Mouse (Mus musculus) ES-CJ7 (cell line): Measurements from ENCODE around the gene Gpc6.

Source experiments
- DNase-seq: peaks from one replicate; pipeline ENCODE4 v3.0.0; 2011; ENCODE audit warnings: low read depth, low spot score

Gpc6 gene

DNA sequence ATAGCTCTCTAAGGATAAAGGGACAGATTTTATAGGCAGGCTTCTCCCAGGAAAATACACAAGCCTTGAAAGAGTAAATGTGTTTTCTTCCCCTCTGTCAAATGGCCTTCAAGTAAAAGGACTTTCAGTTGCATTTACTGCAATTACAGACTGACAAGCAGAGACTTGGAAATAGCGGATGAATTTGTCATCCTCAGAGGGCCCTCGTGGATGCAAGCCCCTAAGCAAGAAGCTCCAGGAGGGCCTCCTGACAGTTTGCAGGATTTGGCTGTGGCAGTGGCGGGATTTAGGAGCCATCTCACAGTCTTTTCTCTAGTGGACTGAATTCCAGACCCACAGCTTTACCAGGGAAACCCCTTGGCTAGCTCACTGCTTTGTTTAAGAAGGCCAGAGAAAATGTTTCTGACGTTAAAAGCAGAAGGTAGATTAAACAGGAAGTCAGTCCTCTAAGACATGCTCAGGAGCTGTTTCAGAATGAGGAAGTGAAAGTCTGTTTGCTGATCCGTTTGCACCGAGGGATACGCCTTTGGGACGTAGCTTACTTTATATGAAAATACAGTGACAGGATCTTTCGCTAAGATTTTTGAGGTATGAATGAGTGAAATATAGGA, 700.1 kb downstream of the Gpc6 start:
- no peak for DNase-seq

- no peak for DNase-seq
These were observed 709.3 kb downstream of the Gpc6 start for GRCm38 (mm10) chr14:117634238-117634940.

GRCm38 (mm10) chr14:117641853-117642252, 716.7 kb downstream of the Gpc6 start:
- no peak for DNase-seq

GRCm38 (mm10) chr14:117643069-117643468, 718.0 kb downstream of the Gpc6 start:
- no peak for DNase-seq

- no peak for DNase-seq
These were observed 723.3 kb downstream of the Gpc6 start for GRCm38 (mm10) chr14:117648199-117648960.

DNA sequence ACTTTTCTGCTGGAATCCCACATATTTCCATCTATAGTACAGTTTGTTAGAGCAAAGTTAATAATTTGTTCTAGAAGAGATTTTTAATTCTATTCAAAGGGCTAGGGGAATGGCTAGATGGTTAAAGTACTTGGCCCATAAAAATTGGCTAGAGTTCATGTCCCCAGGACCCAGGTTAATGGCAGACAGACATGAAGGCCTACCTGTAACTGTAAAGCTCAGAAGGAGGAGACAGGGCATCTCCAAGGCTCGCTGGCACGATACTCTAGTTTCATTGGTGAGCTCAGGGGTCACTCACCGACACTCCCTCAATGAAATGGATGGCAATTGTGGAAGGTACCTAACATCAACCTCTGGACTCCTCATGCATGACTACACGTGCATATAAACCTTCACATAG, 725.0 kb downstream of the Gpc6 start:
- no peak for DNase-seq

GRCm38 (mm10) chr14:117651271-117651670, 726.2 kb downstream of the Gpc6 start:
- DNase-seq = no peak

DNA sequence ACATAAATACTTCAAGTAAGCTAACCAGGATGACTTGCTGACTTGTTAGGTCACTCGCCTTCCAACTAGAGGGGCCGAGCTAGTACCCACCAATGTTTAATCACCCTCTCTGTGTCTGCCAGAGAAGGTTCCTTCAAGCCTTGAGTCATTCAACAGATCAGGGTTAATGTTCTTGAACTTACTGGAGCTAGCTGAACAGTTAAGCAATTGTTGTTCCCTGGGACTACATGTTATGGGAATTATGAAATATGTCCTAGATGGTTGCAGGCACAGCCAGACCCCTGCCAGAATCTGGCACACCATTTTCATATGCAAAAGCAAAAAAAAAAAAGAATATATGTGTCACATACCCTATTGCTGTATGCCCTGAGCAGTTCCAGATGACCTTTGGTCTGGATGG, 726.8 kb downstream of the Gpc6 start:
- DNase-seq = no peak

DNA sequence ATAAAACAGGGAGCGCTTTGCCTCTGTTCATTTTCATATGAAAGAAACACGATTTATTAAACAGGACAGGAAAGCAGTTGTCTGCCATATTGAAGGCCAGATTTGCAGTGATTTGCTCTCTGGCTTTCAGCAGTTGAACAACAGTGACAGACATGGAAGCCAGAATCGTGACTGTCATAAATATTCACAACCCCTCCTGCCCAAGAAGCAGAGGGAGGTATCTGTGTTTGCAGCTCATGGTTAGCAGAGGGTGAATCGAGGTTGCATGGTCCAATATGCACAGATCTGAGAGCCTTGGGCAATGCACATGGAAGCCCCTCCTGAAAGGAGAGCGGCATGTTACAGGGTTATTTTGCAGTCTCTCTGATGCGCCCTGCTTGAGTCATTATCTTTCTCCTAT, 730.3 kb downstream of the Gpc6 start:
- no peak for DNase-seq

DNA sequence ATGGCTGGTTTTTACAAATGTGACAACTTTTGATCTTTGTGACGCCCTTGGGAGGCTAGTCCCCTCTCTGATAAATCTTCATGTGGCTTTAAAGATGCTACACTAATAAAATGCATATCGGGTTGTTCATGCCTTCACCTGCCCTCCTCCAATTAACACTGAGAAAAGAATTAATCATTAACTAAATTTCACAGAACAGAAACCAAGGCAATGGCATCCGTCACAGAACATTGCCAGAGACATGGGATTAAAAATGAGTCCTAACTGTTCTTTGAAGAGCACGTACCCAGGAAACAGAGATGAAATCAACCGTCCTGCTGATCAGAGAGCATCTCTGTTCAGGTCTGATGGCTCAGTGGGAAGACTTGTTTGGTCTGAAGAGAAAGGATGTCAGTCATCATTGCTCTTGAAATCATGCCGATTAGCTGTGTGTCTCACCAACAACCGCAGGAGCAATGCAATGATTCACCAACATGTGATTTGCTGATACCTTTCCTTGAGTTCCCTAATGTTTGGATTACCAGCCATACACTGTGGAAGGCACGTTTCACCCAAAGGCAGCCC, 734.2 kb downstream of the Gpc6 start:
- no peak for DNase-seq

GRCm38 (mm10) chr14:117662261-117662660, 737.1 kb downstream of the Gpc6 start:
- no peak for DNase-seq

DNA sequence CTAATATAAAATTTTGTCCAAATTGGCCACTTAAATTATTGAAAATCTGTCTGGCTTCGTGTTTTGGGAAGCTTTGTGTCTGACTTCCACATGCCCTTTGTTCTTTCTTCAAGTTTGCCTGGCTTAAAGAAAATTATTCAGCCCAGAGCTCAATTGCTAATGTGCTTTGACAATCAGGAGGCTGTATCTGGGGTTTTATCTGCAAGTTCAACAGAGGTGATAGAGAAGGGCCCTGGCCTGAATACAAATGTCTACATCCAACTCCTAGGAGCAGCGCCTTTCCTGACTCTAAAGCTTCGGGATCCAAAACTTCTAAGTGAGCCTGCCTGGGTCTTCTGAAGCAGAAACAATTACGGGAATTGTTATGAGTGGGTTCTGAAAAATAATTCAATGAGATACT, 739.7 kb downstream of the Gpc6 start:
- DNase-seq = no peak

DNA sequence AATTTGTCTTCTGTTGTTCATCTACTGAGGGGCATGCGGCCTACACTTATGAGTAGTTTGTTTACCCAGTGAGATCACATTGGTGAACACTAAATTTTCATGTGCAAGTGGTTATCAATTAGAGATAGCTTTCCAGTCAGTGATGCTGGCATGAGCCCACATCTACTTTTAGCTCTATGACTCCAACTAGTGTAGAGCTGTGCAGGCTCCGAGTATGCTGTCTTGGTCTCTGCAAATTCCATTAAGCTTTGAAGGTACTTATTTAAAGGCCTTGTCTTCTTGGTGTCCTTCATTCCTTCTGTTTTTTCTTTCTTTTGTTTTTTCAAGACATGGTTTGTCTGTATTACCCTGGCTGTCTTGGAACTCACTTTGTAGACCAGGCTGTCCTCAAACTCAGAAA, 741.0 kb downstream of the Gpc6 start:
- no peak for DNase-seq

DNA sequence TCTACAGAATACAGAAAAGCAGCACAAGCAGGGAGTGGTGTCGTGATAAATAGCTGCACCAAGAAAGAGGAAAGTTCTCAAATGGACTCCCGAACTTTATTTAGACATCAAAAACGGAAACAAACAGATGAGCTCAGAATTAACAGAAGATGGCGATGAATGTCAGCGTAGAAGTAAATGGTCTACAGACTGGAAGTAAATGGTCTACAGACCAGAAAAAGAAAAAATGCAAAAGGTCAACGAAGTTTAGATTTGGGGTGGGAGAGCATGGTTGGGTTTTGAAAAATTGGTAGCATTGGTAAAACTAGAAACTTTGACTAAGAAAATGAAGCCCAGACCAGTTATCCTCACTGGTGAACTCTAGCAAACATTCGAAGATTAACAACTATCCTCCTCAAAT, 748.4 kb downstream of the Gpc6 start:
- no peak for DNase-seq

GRCm38 (mm10) chr14:117674482-117674881, 749.4 kb downstream of the Gpc6 start:
- no peak for DNase-seq

DNA sequence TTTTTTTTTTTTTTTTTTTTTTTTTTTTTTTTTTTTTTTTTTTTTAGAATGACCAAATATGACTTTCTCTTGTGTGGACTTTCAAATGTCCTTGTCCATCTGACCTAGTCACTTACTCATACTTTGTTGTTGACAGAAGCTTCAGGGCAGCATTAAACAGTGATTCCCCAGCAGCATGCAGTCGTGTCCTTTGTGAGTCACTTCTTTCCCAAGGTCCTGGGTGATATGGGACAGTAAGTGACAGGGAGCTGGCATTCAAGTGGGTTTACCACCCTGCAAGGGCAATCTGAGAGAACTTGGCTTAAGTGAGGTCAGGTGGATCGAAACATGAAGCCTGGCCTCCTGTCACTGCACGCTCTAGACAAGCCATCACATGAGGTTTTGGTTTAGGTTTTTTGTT, 754.8 kb downstream of the Gpc6 start:
- no peak for DNase-seq

DNA sequence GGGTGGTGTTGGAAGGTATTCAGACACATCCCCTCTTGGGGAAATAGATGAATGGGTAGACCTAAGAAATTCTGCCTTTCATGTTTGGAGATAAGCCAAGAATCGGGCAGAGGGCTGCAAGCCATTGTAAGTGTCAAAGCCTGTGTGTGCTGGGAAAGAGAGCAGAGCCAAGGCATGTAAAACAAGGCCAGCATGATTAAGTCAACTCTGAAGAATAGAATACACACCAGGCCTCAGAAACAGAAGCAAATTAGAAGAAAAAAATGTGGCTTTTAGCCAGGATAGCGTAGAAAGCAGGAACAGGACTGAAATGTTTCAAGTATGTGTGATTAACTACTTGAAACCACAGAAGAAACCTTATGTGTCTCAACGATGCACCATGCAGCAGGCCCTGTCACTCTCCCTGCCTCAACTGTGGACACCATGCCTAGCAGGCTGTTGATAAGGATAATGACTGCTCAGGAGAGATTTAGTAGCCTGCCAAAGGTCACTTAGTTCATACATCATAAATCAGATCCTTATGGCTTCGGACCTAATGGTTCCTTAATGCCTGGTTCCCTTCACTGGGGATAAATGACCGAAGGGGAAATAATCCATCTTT, 756.3 kb downstream of the Gpc6 start:
- no peak for DNase-seq

DNA sequence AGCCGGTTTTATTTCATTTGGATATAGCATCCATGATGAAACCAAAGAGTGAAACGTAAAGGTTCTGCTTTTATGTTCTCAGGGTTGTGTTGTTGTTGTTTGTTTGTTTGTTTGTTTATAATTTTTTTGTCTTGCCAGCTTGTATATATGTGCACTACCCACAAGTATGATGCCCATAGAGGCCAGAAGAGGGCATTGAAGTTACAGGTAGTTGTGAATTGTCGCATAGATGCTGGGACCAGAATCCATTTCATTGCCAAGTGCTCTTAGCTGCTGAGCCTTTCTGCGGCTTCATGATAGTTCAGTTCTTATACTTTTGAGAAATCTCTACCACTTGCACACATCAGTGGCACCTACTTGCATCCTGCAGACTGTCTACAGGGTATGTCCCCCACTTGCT, 758.0 kb downstream of the Gpc6 start:
- no peak for DNase-seq

GRCm38 (mm10) chr14:117689848-117690247, 764.7 kb downstream of the Gpc6 start:
- no peak for DNase-seq

GRCm38 (mm10) chr14:117695565-117695964, 770.5 kb downstream of the Gpc6 start:
- DNase-seq = no peak

DNA sequence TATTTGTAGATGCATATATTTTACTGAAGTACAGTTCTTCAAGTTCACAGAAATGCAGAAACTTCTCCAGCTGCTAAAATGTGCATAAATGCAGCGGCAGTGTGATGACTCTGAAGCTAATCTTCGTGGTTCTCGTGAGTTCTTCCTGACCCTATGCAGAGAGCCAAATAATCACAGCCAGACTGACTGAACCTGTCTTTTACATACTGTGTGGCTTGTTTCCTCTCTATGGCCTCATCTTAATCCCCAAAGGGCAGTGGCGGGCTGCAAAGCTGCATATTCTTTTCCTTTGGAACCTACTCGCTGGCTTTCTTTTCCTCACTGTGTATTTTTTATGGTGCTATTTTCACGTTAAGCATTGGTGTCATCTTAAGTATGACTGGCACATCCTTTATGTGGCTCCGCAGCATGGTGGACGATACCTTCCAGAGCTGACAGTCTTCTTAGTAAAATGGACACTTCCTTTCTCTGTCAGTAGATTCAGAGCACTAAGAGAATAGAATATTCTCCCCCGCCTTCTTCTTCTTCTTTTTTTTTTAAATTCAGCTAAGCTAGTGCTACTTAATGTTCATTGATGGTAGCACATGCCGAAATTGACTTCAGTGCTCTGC, 775.7 kb downstream of the Gpc6 start:
- no peak for DNase-seq

DNA sequence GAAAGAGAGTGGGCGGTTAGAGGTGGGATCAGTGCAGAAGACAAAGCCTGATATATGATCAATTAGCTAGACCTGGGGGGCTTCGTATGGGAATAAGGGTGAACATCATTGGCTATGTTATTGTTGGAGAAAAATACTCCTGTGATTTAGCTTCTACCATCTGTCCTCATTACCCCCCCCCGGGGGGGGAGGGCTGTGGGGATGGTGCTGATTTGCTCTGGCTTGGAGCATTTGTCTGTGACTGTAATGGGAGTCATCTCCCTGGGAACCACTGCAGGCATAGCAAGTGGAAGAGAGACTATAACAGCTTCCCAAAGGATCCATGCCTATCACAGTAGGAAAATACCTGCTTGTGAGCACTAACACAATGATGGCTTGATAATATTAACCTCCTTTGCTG, 783.7 kb downstream of the Gpc6 start:
- no peak for DNase-seq
